Mouse (Mus musculus) midbrain, embryonic 11.5 days (tissue): ENCODE data around the gene Ror1. TPM values are rescaled to one million over a fixed set of nuclear protein-coding genes. Genes with fewer than 3 reads are reported as not detected.

Source experiments
- ATAC-seq: fragments of 200-750 bp; cut with Nextera tagmentation; 2 replicates; pipeline ENCODE4 v1.8.0; 2017; ENCODE audit warnings: moderate TSS enrichment, moderate library complexity; ENCODE audit not compliant: low FRiP score
- DNase-seq: peaks from one replicate; pipeline ENCODE4 v3.0.0; 2015; ENCODE audit warnings: low spot score; ENCODE audit errors: missing footprints
- H3K27ac ChIP-seq: fragments of 300-500 bp; sonication (generic); 2 replicates; pipeline ENCODE4 v1.5.1; 2014; ENCODE audit warnings: low read depth, low read length
- H3K27me3 ChIP-seq: fragments of 300-500 bp; sonication (generic); 2 replicates; pipeline ENCODE4 v1.6.1; 2014; ENCODE audit warnings: mild to moderate bottlenecking, low read length, moderate library complexity, mixed read lengths; ENCODE audit not compliant: control insufficient read depth, insufficient read depth
- H3K36me3 ChIP-seq: fragments of 300-500 bp; sonication (generic); 2 replicates; pipeline ENCODE4 v1.6.1; 2014; ENCODE audit warnings: mild to moderate bottlenecking, low read length, moderate library complexity, mixed read lengths; ENCODE audit not compliant: control insufficient read depth, insufficient read depth
- H3K4me1 ChIP-seq: fragments of 300-500 bp; sonication (generic); 2 replicates; pipeline ENCODE4 v1.6.1; 2014; ENCODE audit warnings: low read length; ENCODE audit not compliant: control insufficient read depth, insufficient read depth
- H3K4me2 ChIP-seq: fragments of 300-500 bp; sonication (generic); 2 replicates; pipeline ENCODE4 v1.6.1; 2014; ENCODE audit warnings: mild to moderate bottlenecking, moderate library complexity
- H3K4me3 ChIP-seq: fragments of 300-500 bp; sonication (generic); 2 replicates; pipeline ENCODE4 v1.5.1; 2014; ENCODE audit warnings: low read depth, low read length
- H3K9ac ChIP-seq: fragments of 300-500 bp; sonication (generic); 2 replicates; pipeline ENCODE4 v1.6.1; 2014; ENCODE audit warnings: low read length
- H3K9me3 ChIP-seq: fragments of 300-500 bp; sonication (generic); 2 replicates; pipeline ENCODE4 v1.6.1; 2016; ENCODE audit warnings: low read length; ENCODE audit not compliant: control insufficient read depth
- WGBS: fragments of 180-500 bp; shearing (Covaris S2); extraction: QIAGEN DNeasy Blood & Tissue Kit; methylation state at CpG from one replicate; pipeline ENCODE4 v1.1.7; 2014; 5-methylcytosine and 5-hydroxymethylcytosine counted together
- polyA plus RNA-seq: library from polyadenylated mRNA; unstranded; fragments of >200 nt; fragmentation: Nextera tagmentation; extraction: Ambion mirVana; gene quantifications from 2 replicates; pipeline ENCODE4 v1.2.1, GENCODE M21; 2014

The Ror1 gene
- polyA plus RNA-seq, 1 experiment from 2014 or later: 4.8 TPM

DNA sequence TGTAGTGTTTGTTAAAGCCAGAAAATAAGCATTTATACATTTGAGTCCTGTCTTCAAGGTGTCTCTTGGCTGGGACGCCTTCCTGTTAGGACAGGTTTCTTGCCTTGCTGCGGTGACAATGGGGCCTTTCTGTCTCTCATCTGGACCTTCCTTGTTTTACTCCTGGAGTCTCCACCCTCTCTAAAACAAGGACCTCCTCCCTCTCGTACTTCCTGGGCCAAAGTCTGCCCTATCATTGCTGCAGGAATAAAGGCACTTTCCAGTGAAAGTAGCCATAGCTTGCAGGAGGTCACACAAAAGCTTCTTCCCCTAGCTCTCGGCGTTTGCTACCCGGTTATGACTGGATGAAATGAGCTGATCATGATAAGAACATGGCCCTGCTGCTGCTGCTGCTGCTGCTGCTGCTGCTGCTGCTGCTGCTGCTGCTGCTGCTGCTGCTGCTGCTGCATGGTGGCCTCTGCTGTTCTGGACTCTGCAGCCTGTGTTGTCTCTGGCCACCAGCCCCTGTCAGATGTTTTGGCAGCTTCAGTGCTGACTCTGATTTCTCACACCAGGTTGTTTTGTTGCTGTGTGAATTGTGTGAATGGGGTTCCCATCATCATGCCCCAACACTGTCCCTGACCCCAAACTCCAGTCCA is 92.1 kb downstream of the Ror1 start:
- Histone ChIP-seq H3K9me3 (no peaks in the 10 kb centered on the region), H3K4me3 (no peak overlapping the region), H3K27ac (no peak overlapping the region), H3K9ac (no peak overlapping the region), H3K27me3 (no peaks in the 10 kb centered on the region), H3K4me2 (no peak overlapping the region), H3K36me3 (no peaks in the 10 kb centered on the region), H3K4me1 (no peaks in the 10 kb centered on the region)
- no peak for ATAC-seq
- DNase-seq: peak; percentile 73
- WGBS: 61% methylated on average over 6 of the region's 6 CpGs

DNA sequence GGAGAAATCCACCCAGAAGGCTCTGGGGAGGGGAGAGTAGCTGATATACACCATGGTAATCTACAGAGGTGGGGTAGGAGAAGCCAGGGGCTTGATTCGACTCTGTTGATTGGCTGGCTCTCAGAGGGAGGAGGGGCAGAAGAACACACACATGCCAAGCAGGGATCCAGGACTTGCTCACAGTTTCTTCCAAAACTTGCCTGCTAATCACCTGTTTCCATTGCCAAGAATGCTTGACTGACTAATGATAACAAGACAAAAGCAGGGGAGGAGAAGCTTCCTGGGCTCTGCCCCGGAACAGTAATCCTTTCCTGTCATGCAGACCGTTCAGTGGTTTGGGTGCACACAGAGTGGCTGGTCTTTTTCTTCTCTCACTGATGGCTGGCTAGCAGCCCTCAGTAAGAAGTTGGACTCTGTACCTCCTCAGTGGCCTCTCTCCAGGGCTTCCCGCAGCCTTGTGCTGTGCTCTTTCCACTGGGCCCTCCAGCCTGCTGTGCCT is 92.7 kb downstream of the Ror1 start:
- Histone ChIP-seq H3K4me2 (no peak overlapping the region), H3K9me3 (no peaks in the 10 kb centered on the region), H3K36me3 (no peaks in the 10 kb centered on the region), H3K9ac (no peak overlapping the region), H3K27ac (no peak overlapping the region), H3K27me3 (no peaks in the 10 kb centered on the region), H3K4me3 (no peak overlapping the region), H3K4me1 (no peaks in the 10 kb centered on the region)
- 24% methylated on average over 4 of the region's 4 CpGs for WGBS
- ATAC-seq (no peak), DNase-seq (peak; percentile 80)

DNA sequence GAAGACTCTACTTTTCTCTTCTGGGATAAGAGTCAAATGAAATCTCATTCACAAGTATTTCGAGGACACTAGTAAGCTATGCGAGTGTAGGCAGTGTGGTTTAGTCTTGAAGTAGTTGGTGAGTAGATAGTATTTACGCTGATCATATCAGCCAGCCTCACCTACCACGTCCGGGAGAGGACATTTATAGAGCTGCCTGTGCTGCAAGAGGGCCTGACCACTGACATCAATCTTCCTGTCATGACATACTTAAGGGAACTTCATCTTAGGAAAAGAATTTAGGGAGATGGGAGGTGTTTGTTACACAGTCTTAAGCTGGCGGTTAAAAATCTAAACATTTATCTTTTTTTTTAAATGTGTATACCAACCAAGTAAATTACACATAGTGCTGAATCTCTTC is 95.9 kb downstream of the Ror1 start:
- H3K4me1 ChIP-seq: no peaks in the 10 kb centered on the region
- DNase-seq (no peak), ATAC-seq (no peak)
- H3K4me2 ChIP-seq: no peak overlapping the region
- no peaks in the 10 kb centered on the region for H3K27me3 ChIP-seq
- H3K9me3 ChIP-seq: no peaks in the 10 kb centered on the region
- no peaks in the 10 kb centered on the region for H3K36me3 ChIP-seq
- H3K9ac ChIP-seq: no peak overlapping the region
- 89% methylated on average over 6 of the region's 6 CpGs for WGBS
- no peak overlapping the region for H3K27ac ChIP-seq
- H3K4me3 ChIP-seq: no peak overlapping the region

DNA sequence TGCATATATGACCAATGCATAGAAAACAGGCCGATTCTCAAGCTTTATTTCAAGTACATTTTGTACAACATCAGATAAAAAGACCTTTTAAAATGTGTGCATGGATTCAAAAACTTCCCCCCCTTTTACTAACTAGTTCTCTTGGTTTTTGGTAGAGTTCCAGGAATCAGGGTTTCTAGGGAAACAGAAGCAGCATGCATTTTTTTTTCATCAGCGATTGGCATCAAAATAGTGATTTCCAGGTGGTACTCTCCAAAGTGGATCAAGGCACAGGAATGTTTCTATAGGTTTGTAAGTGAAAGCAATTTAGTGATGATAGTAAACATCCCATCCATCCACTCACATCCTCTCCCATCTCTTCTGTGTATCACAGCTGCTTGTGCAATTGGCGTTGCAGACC is 98.5 kb downstream of the Ror1 start:
- no peaks in the 10 kb centered on the region for H3K9me3 ChIP-seq
- H3K4me2 ChIP-seq: no peak overlapping the region
- no peak for DNase-seq
- no peak overlapping the region for H3K4me3 ChIP-seq
- no peaks in the 10 kb centered on the region for H3K4me1 ChIP-seq
- ATAC-seq: no peak
- no peaks in the 10 kb centered on the region for H3K36me3 ChIP-seq
- 81% methylated on average over 3 of the region's 3 CpGs for WGBS
- H3K9ac ChIP-seq: no peak overlapping the region
- H3K27ac ChIP-seq: no peak overlapping the region
- no peaks in the 10 kb centered on the region for H3K27me3 ChIP-seq

DNA sequence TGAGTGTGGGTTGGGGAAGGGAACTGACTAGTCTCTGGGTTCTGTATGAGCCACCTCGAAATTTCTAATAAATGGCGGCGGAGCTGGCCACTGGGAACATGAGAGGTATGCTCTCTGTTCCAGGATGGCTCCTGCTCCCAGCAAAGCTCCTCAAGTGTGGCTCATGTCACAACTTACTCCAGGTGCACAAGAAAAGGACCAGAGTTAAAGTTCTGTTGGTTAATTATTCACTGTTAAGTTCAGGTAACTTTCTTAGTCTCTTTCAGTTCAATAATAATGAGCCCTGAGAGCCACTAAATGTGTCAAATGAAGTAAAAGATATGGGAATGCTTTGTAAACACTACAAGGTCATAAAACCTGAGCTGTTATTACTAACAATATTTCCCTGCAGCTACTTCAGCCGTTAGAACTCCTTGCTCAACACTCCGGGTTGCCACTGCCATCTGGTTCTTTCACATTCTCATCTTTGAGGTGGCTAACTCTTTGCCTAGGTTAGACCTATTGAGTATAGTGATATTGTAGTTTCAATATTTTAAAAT is 100.7 kb downstream of the Ror1 start:
- no peak for ATAC-seq
- DNase-seq: no peak
- WGBS: 85% methylated on average over 5 of the region's 5 CpGs
- H3K27me3 ChIP-seq: no peaks in the 10 kb centered on the region
- H3K4me1 ChIP-seq: no peaks in the 10 kb centered on the region
- no peak overlapping the region for H3K9ac ChIP-seq
- H3K9me3 ChIP-seq: no peaks in the 10 kb centered on the region
- no peaks in the 10 kb centered on the region for H3K36me3 ChIP-seq
- no peak overlapping the region for H3K4me3 ChIP-seq
- H3K27ac ChIP-seq: no peak overlapping the region
- no peak overlapping the region for H3K4me2 ChIP-seq

DNA sequence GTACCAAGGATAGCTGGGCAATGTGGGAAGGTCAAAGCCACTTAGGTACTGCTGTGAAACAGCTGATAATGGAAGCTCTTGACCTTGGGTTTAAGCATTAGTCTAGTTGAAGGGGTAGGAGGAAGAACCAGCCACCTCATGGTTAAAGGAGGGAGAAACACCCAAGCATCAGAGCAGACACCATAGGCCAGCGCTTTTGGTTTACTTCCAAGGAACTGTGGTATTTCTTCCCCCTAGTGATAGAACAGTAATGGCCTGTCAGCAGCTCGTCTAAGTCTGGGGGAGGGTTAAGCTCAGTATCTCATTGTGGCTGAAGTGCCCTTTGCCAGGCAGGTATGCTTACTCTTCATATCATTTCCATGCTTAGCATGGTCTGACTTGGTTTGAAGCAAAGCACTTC is 102.7 kb downstream of the Ror1 start:
- no peaks in the 10 kb centered on the region for H3K27me3 ChIP-seq
- no peaks in the 10 kb centered on the region for H3K36me3 ChIP-seq
- no peaks in the 10 kb centered on the region for H3K4me1 ChIP-seq
- no peak for ATAC-seq
- H3K4me3 ChIP-seq: no peak overlapping the region
- H3K9me3 ChIP-seq: no peaks in the 10 kb centered on the region
- no peak overlapping the region for H3K9ac ChIP-seq
- no peak for DNase-seq
- H3K27ac ChIP-seq: no peak overlapping the region
- no peak overlapping the region for H3K4me2 ChIP-seq
- 76% methylated on average over 2 of the region's 2 CpGs for WGBS

DNA sequence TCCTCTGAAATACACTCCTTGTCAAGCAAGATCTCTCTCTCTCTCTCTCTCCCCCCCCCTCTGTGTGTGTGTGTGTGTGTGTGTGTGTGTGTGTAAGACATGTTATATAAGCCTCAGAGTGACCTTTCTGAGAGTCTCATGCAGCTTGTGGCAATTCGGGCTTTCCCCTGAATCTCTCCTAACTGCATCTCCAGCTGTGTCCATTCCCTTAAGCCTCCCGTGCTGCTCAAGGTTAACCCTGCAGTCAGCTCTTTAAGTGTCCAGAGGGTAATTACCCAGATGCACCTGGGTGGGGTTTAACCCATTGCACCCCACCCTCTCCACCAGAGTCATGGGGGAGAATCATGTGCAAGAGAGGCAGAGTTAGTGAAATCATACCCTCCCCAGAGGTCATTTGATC is 105.7 kb downstream of the Ror1 start:
- Histone ChIP-seq H3K9ac (no peak overlapping the region), H3K4me3 (no peak overlapping the region), H3K27me3 (no peaks in the 10 kb centered on the region), H3K36me3 (no peaks in the 10 kb centered on the region), H3K4me2 (no peak overlapping the region), H3K4me1 (no peaks in the 10 kb centered on the region), H3K9me3 (no peaks in the 10 kb centered on the region), H3K27ac (no peak overlapping the region)
- DNase-seq: no peak
- ATAC-seq: no peak
- WGBS: 44% methylated on average over 2 of the region's 2 CpGs

DNA sequence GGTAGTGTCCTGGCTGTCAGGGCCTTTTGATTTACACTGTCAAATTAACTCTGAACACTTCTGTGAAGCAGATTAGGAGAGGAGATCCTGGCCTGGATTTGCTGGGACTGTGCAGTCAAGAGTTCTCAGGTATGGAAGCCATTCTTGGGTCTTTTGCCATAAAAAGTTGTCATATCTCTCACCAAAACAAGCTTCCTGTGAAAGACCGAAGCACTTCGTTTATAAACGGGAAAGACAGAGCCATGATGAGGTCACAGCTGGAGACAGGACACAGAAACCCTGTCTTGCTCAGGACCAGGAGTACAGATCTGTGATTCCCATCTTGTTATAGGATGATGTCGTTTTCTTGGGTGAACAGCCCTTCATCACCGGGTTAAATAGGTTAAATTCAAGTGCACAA is 107.5 kb downstream of the Ror1 start:
- Histone ChIP-seq H3K27me3 (no peaks in the 10 kb centered on the region), H3K4me2 (no peak overlapping the region), H3K27ac (no peak overlapping the region), H3K9ac (no peak overlapping the region), H3K4me1 (no peaks in the 10 kb centered on the region), H3K4me3 (no peak overlapping the region), H3K9me3 (no peaks in the 10 kb centered on the region), H3K36me3 (no peaks in the 10 kb centered on the region)
- ATAC-seq: no peak
- peak; percentile 76 for DNase-seq
- 80% methylated on average over 5 of the region's 5 CpGs for WGBS

DNA sequence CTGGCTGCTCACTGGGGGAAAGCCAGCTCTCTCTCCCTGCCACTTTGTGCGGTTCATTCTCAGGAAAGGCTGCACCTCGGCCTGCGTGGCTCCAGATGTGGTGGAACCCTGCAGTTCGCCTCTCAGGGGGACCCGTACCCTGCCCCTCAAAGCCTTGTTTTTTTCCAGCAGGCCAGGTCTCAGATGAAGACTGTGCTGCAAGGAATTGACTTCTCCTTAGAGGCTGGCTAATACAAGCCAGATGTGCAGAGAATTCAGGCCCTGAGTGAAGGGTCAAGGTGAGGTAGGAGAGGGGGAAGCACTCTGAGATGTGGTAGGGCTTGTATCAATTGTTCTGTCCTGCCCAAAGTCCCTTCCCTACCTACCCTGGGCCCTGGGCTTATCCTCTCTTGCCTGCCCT is 108.1 kb downstream of the Ror1 start:
- ATAC-seq (no peak), DNase-seq (peak; percentile 81)
- no peaks in the 10 kb centered on the region for H3K4me1 ChIP-seq
- H3K27me3 ChIP-seq: no peaks in the 10 kb centered on the region
- no peak overlapping the region for H3K27ac ChIP-seq
- no peak overlapping the region for H3K4me3 ChIP-seq
- no peaks in the 10 kb centered on the region for H3K9me3 ChIP-seq
- H3K36me3 ChIP-seq: no peaks in the 10 kb centered on the region
- H3K9ac ChIP-seq: no peak overlapping the region
- H3K4me2 ChIP-seq: no peak overlapping the region
- WGBS: 70% methylated on average over 5 of the region's 5 CpGs
